Comparison of ENCODE assay signal across 16 mouse cellular contexts in genomic region chr3:153715646-153716045, GRCm38 (mm10). TPM values are rescaled to one million over a fixed set of nuclear protein-coding genes. Genes with fewer than 3 reads are reported as not detected.
A peak's percentile ranks its signal among the peaks of the same experiment; 100 is the strongest.
DNase-seq lines count a peak whose midpoint lies in the region; ATAC-seq and TF ChIP-seq lines count a peak whose summit lies in the region.
"Had no signal": no experiment of that assay in that cellular context is flagged by ENCODE, and none has a peak within 500 bp of the region (broad histone marks: within the 10 kb centered on the region; RNA-seq: fewer than 3 reads in every experiment).

No protein-coding gene starts in this region.

- no peak for ATAC-seq in embryonic facial prominence, embryonic 14.5 days (ENCODE audit: low read depth)
- ATAC-seq in limb, embryonic 13.5 days (ENCODE audit: low FRiP score, low read depth): no peak
- no peak for ATAC-seq in liver, embryonic 11.5 days (replicated peaks; ENCODE audit: low FRiP score)
- ATAC-seq: CD4-positive, CD25-positive, alpha-beta regulatory T cell, adult 4 months; inflammation-experienced regulatory T-cells, adult 6 months; liver, embryonic 12.5 days; midbrain, embryonic 16.5 days had no signal

- peaks cover 6% of the 10 kb centered on the region for H3K9me3 ChIP-seq in embryonic facial prominence, embryonic 14.5 days (ENCODE audit: control insufficient read depth, low read length)
- H3K9me3 ChIP-seq in limb, embryonic 13.5 days: peaks cover 7% of the 10 kb centered on the region
- H3K9me3 ChIP-seq in liver, embryonic 11.5 days (ENCODE audit: control insufficient read depth, low read length): peaks cover 5% of the 10 kb centered on the region; the same call in 1 of the 2 replicates

- H3K4me1 ChIP-seq in kidney, adult 2 months (ENCODE audit: control insufficient read depth, insufficient read depth, low read length): no peaks in the 10 kb centered on the region
- H3K4me1 ChIP-seq in embryonic facial prominence, embryonic 14.5 days (ENCODE audit: control insufficient read depth, insufficient read depth, low read length): peaks cover 35% of the 10 kb centered on the region
- peaks cover 54% of the 10 kb centered on the region for H3K4me1 ChIP-seq in limb, embryonic 13.5 days
- peaks cover 48% of the 10 kb centered on the region for H3K4me1 ChIP-seq in liver, embryonic 11.5 days (replicated peaks; ENCODE audit: control insufficient read depth, insufficient read depth, low read length)

- no peak overlapping the region for H3K9ac ChIP-seq in embryonic facial prominence, embryonic 14.5 days (ENCODE audit: low read depth, low read length)
- 0 out of 2 replicates have a peak overlapping the region, but pooled peaks have one; percentile 19 for H3K9ac ChIP-seq in limb, embryonic 13.5 days
- no peak overlapping the region; the same call in 1 of the 2 replicates for H3K9ac ChIP-seq in liver, embryonic 11.5 days (ENCODE audit: low read depth, low read length)
- H3K9ac ChIP-seq: liver, embryonic 12.5 days had no signal

- no peak overlapping the region for H3K4me3 ChIP-seq in kidney, adult 2 months (ENCODE audit: insufficient read depth, low read depth, low read length)
- H3K4me3 ChIP-seq in embryonic facial prominence, embryonic 14.5 days (ENCODE audit: low read depth, low read length): no peak overlapping the region
- H3K4me3 ChIP-seq in limb, embryonic 13.5 days: no peak overlapping the region
- no peak overlapping the region for H3K4me3 ChIP-seq in liver, embryonic 11.5 days (ENCODE audit: low read depth, low read length)
- H3K4me3 ChIP-seq: liver, embryonic 12.5 days had no signal

- WGBS in kidney, adult 2 months: 33% methylated on average over 7 of the region's 7 CpGs
- WGBS in embryonic facial prominence, embryonic 14.5 days: 34% methylated on average over 7 of the region's 7 CpGs
- 15% methylated on average over 7 of the region's 7 CpGs for WGBS in limb, embryonic 13.5 days
- 80% methylated on average over 7 of the region's 7 CpGs for WGBS in liver, embryonic 11.5 days

- no peak for TF ChIP-seq POLR2A in kidney, adult 2 months (IDR thresholded peaks at IDR 0.05; ENCODE audit: low read depth, low read length)

- no peaks in the 10 kb centered on the region for H3K27me3 ChIP-seq in kidney, adult 2 months (replicated peaks; ENCODE audit: control insufficient read depth, insufficient read depth, low read length)
- H3K27me3 ChIP-seq in embryonic facial prominence, embryonic 14.5 days (replicated peaks; ENCODE audit: control insufficient read depth, insufficient read depth, low read length): no peaks in the 10 kb centered on the region
- H3K27me3 ChIP-seq in limb, embryonic 13.5 days: no peaks in the 10 kb centered on the region
- H3K27me3 ChIP-seq in liver, embryonic 11.5 days (replicated peaks; ENCODE audit: control insufficient read depth, insufficient read depth, low read length): no peaks in the 10 kb centered on the region
- H3K27me3 ChIP-seq: liver, embryonic 12.5 days had no signal

- no peak for TF ChIP-seq CTCF in kidney, adult 2 months (conservative IDR thresholded peaks at IDR 0.05; ENCODE audit: insufficient read depth, insufficient read length, low read depth, low read length)

- H3K36me3 ChIP-seq in kidney, adult 2 months (ENCODE audit: control insufficient read depth, insufficient read depth, low read length): no peaks in the 10 kb centered on the region
- no peaks in the 10 kb centered on the region for H3K36me3 ChIP-seq in embryonic facial prominence, embryonic 14.5 days (ENCODE audit: control insufficient read depth, insufficient read depth, low read length)
- peaks cover 4% of the 10 kb centered on the region; the same call in 1 of the 2 replicates for H3K36me3 ChIP-seq in limb, embryonic 13.5 days
- H3K36me3 ChIP-seq in liver, embryonic 11.5 days (ENCODE audit: control insufficient read depth, insufficient read depth, low read length): peaks cover 2% of the 10 kb centered on the region

- H3K27ac ChIP-seq in kidney, adult 2 months (ENCODE audit: insufficient read depth, low read depth, low read length): no peak overlapping the region
- H3K27ac ChIP-seq in embryonic facial prominence, embryonic 14.5 days (replicated peaks; ENCODE audit: low read depth, low read length): no peak overlapping the region
- H3K27ac ChIP-seq in limb, embryonic 13.5 days: no peak overlapping the region
- no peak overlapping the region for H3K27ac ChIP-seq in liver, embryonic 11.5 days (ENCODE audit: low read depth, low read length)
- H3K27ac ChIP-seq: liver, embryonic 12.5 days had no signal

- H3K4me2 ChIP-seq in embryonic facial prominence, embryonic 14.5 days (ENCODE audit: low read depth, low read length): 0 out of 2 replicates have a peak overlapping the region, but pooled peaks have one; percentile 4
- peak overlapping the region; percentile 19 for H3K4me2 ChIP-seq in limb, embryonic 13.5 days (replicated peaks)
- H3K4me2 ChIP-seq in liver, embryonic 11.5 days: no peak overlapping the region
- H3K4me2 ChIP-seq: liver, embryonic 12.5 days had no signal

- peak; percentile 16 for DNase-seq in kidney, adult 2 months
- DNase-seq in kidney, adult 11 months: no peak
- peak; percentile 76 for DNase-seq in embryo, embryonic 11 days
- no peak for DNase-seq in embryonic facial prominence, embryonic 14.5 days (ENCODE audit: low spot score)
- DNase-seq in liver, embryonic 11.5 days (ENCODE audit: low spot score): no peak
- no peak for DNase-seq in cerebellum, adult 9-10 months
- DNase-seq: cerebellum, adult 2 months; heart, postnatal 36 days; lung, postnatal 14 days; right cerebral cortex, postnatal 14 days; thymus, postnatal 25 days had no signal

RNA-seq across cellular contexts. Expression of gene St6galnac3, which starts 9.3 kb away (rescaled TPM):
- polyA plus RNA-seq in kidney, adult 2 months (2012; rRNA removed): 2.6 and 3.2 TPM in 2 replicates
- 30.6 and 44.1 TPM in 2 replicates for polyA plus RNA-seq in embryonic facial prominence, embryonic 14.5 days (2014; fragmentation: Nextera tagmentation; extraction: Ambion mirVana)
- 53.7 and 54.6 TPM in 2 replicates for polyA plus RNA-seq in limb, embryonic 13.5 days (2015; fragmentation: Nextera tagmentation; extraction: Ambion mirVana)
- polyA plus RNA-seq in liver, embryonic 11.5 days (2014; fragmentation: Nextera tagmentation; extraction: Ambion mirVana): 21.8 and 27.2 TPM in 2 replicates

Comparison
In these comparisons a context has a peak if more than half of its experiments do, and no peak if none do; other contexts are left out.
1. DNase-seq: peak in kidney, adult 2 months (single experiment) and embryo, embryonic 11 days (single experiment); none in kidney, adult 11 months (single experiment), embryonic facial prominence, embryonic 14.5 days (single experiment), liver, embryonic 11.5 days (single experiment) and cerebellum, adult 9-10 months (single experiment).